Comparison of ENCODE assay signal across 8 mouse cellular contexts in genomic region chr15:25791660-25792353, GRCm38 (mm10). TPM values are rescaled to one million over a fixed set of nuclear protein-coding genes. Genes with fewer than 3 reads are reported as not detected.
DNase-seq lines count a peak whose midpoint lies in the region; ATAC-seq lines count a peak whose summit lies in the region.

No protein-coding gene starts in this region.

- no peak overlapping the region for H3K4me2 ChIP-seq in kidney, embryonic 16.5 days (replicated peaks; ENCODE audit: low read depth, low read length)
- no peak overlapping the region for H3K4me2 ChIP-seq in heart, embryonic 16.5 days (ENCODE audit: low read depth, low read length)
- no peak overlapping the region for H3K4me2 ChIP-seq in midbrain, embryonic 13.5 days (replicated peaks)

- no peak overlapping the region for H3K4me3 ChIP-seq in kidney, embryonic 16.5 days (ENCODE audit: low read length)
- no peak overlapping the region for H3K4me3 ChIP-seq in heart, embryonic 16.5 days (ENCODE audit: low read length)
- no peak overlapping the region for H3K4me3 ChIP-seq in midbrain, embryonic 13.5 days (replicated peaks)

- peak; percentile 75 for ATAC-seq in kidney, embryonic 16.5 days (ENCODE audit: low FRiP score, low TSS enrichment)
- peak; percentile 52 for ATAC-seq in heart, embryonic 16.5 days (replicated peaks; ENCODE audit: extremely low read depth, insufficient read depth, low FRiP score)
- ATAC-seq in midbrain, embryonic 13.5 days: peak; percentile 48
- ATAC-seq in granulocyte monocyte progenitor cell, adult 5-6 weeks (replicated peaks; ENCODE audit: poor library complexity, severe bottlenecking): no peak

- no peaks in the 10 kb centered on the region for H3K9me3 ChIP-seq in kidney, embryonic 16.5 days (ENCODE audit: low read length)
- no peaks in the 10 kb centered on the region for H3K9me3 ChIP-seq in heart, embryonic 16.5 days (replicated peaks; ENCODE audit: control insufficient read depth, low read length)
- H3K9me3 ChIP-seq in midbrain, embryonic 13.5 days: no peaks in the 10 kb centered on the region

- H3K36me3 ChIP-seq in kidney, embryonic 16.5 days (ENCODE audit: insufficient read depth, low read length): peaks cover 69% of the 10 kb centered on the region
- peaks cover 7% of the 10 kb centered on the region; the same call in 1 of the 2 replicates for H3K36me3 ChIP-seq in heart, embryonic 16.5 days (ENCODE audit: control insufficient read depth, insufficient read depth)
- peaks cover 70% of the 10 kb centered on the region for H3K36me3 ChIP-seq in midbrain, embryonic 13.5 days

- H3K27ac ChIP-seq in kidney, embryonic 16.5 days (ENCODE audit: low read length): peak overlapping the region; percentile 61
- H3K27ac ChIP-seq in heart, embryonic 16.5 days (ENCODE audit: low read length): peak overlapping the region; percentile 52
- 0 out of 2 replicates have a peak overlapping the region, but pooled peaks have one; percentile 1 for H3K27ac ChIP-seq in midbrain, embryonic 13.5 days

- H3K9ac ChIP-seq in kidney, embryonic 16.5 days (replicated peaks; ENCODE audit: low read length): no peak overlapping the region
- H3K9ac ChIP-seq in heart, embryonic 16.5 days (ENCODE audit: low read length): no peak overlapping the region
- no peak overlapping the region for H3K9ac ChIP-seq in midbrain, embryonic 13.5 days (replicated peaks)

- DNase-seq in kidney, postnatal 25 days: no peak
- DNase-seq in ZHBTc4 (ENCODE audit: low read depth, low spot score): peak; percentile 74
- DNase-seq in cerebellum, adult 11-12 months: no peak
- no peak for DNase-seq in testis, postnatal 14 days (ENCODE audit: low spot score)

- H3K4me1 ChIP-seq in kidney, embryonic 16.5 days (ENCODE audit: insufficient read depth, low read length): peaks cover 14% of the 10 kb centered on the region; the same call in 1 of the 2 replicates
- no peaks in the 10 kb centered on the region for H3K4me1 ChIP-seq in heart, embryonic 16.5 days (ENCODE audit: control insufficient read depth, insufficient read depth, low read length)
- peaks cover 10% of the 10 kb centered on the region for H3K4me1 ChIP-seq in midbrain, embryonic 13.5 days (replicated peaks)

- H3K27me3 ChIP-seq in kidney, embryonic 16.5 days (ENCODE audit: insufficient read depth, low read length): no peaks in the 10 kb centered on the region
- H3K27me3 ChIP-seq in heart, embryonic 16.5 days (ENCODE audit: control insufficient read depth, insufficient read depth, low read length): no peaks in the 10 kb centered on the region
- no peaks in the 10 kb centered on the region for H3K27me3 ChIP-seq in midbrain, embryonic 13.5 days

- 77% methylated on average over 8 of the region's 8 CpGs for WGBS in kidney, embryonic 16.5 days
- 66% methylated on average over 8 of the region's 8 CpGs for WGBS in heart, embryonic 16.5 days
- whole genome bisulfite sequencing in midbrain, embryonic 13.5 days: 55% methylated on average over 8 of the region's 8 CpGs

RNA-seq across cellular contexts. Expression of gene Retreg1, which starts 51.2 kb away (rescaled TPM):
- polyA plus RNA-seq in kidney, embryonic 16.5 days (2015; fragmentation: Nextera tagmentation; extraction: Ambion mirVana): 21.5 and 22.0 TPM in 2 replicates
- 91.0 and 97.5 TPM in 2 replicates for polyA plus RNA-seq in heart, embryonic 16.5 days (2015; fragmentation: Nextera tagmentation; extraction: Ambion mirVana)
- polyA plus RNA-seq in midbrain, embryonic 13.5 days (2015; fragmentation: Nextera tagmentation; extraction: Ambion mirVana): 6.8 TPM in 2 replicates
- total RNA-seq in granulocyte monocyte progenitor cell, adult 5-6 weeks (2014; fragmentation: Nextera tagmentation): 15.5 and 23.1 TPM in 2 replicates
- total RNA-seq in granulocyte monocyte progenitor cell, adult 5-6 weeks (2017): 30.4 and 37.6 TPM in 2 replicates

Comparison
In these comparisons a context has a peak if more than half of its experiments do, and no peak if none do; other contexts are left out.
1. H3K27ac ChIP-seq: peak in every context shown above with its lines; median percentile 61 in kidney, embryonic 16.5 days; 52 in heart, embryonic 16.5 days; 1 in midbrain, embryonic 13.5 days.